Mouse (Mus musculus): Measurements from ENCODE around the gene Abhd4. TPM values are rescaled to one million over a fixed set of nuclear protein-coding genes. Genes with fewer than 3 reads are reported as not detected.

Abhd4 gene
- total RNA-seq, 1 experiment from 2014 or later, result 676 TPM

DNA sequence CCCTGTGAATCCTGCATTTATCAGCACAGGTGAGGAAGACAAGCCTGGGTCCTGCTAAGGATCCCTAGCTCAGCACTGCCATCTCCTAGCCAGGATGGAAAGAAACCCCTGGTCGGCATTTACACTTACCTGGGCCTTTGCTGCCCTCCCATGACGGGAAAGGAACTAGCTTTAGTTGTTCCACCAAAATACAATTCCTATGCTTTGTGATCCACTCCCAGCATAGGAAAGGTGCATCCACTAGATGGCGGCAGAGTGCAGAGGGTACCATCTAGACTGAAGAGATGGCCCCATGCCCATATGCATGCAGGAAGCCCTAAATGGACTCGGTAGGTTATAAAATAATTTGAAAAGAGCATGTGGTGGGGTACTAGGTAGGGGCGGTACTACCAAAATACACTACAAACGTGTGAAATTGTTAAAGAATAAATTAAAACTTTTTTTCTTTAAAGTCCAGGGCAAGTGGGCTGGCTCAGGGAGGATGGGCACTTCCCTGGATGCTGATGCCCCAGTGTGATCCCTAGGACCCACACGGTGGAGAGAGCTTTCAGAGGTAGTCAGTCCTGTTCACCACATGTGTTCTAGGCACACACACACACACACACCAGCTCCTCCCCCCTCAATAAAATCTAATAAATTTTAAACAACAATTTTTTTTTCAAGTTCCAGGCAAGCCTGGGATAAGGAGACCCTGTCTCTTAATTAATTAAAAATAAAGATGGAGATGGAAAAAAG is 14.8 kb upstream of the Abhd4 start:
- peak; percentile 88 for DNase-seq

DNA sequence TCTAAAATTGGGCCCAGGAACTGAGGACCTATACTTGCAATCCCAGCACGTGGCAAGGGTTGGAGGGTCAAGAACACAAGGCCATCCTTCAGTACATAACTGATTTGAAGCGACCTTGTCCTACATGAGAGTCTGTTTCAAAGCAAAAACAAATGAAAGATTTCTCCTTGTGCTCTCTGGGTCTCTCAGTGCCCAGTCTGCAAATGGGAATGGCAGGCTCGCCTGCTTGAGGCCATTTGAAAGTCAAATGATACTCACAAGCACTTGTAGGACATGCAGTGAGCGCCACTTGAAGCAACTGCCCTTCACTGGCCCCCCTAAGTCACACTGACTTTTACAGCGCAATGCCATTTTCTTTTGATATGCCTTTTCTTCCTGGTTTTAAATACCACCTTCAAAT is 13.4 kb upstream of the Abhd4 start:
- DNase-seq, result no peak

DNA sequence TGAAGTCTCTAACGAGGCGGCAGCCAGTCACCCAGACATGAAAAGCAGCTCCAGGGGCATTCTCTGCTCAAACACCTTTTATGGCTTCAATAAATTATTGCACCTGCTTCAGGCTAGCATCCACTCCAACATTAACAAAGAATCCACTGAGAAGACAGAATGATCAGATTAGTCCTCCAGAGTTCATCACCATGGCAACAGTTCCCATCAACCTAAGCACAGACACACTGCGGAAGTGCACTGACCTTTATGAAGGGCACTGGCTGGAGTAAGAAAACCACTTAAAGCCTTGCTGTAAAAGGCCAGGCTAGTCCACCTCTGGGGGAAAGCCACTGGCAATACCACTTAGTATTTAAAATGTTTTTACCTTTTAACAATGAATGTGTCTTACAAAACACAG is 9.8 kb upstream of the Abhd4 start:
- no peak for DNase-seq

DNA sequence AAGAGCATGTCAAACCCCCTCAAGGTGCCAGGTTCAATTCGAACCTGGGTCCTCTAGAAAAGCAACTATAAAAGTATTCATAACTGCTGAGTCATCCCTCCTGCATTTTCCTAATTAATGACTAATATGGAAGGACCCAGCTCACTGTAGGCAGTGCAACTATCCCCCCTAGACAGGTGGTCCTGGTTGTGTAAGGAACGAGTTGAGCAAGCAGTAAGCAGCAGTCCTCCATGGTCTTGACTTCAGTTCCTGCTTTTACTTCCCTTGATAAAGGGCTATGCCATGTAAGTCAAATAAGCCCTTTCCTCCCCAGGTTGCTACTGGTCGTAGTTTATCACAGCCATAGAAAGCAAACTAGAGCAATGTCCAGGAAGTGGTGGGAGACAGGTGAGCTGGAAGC is 7.8 kb upstream of the Abhd4 start:
- DNase-seq, result no peak

DNA sequence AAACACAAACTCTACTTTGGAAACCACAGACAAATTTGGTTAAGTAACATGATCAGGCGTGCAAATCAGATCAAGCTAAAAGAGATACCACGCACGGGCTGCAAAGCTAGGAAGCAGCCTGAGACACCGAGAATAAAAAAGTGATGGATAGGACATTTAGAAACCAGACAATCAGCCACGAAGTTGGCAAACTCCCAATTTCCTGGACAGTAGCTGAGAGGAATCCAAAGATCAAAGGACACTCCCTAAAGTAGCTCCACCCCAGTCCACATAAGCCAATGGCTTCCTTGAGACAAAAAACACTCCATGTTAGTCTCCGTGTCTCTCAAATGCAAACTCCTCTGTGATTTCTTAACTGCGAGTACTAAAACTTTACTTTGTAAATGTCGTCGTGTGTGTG is 4.7 kb upstream of the Abhd4 start:
- peak; percentile 40 for DNase-seq

DNA sequence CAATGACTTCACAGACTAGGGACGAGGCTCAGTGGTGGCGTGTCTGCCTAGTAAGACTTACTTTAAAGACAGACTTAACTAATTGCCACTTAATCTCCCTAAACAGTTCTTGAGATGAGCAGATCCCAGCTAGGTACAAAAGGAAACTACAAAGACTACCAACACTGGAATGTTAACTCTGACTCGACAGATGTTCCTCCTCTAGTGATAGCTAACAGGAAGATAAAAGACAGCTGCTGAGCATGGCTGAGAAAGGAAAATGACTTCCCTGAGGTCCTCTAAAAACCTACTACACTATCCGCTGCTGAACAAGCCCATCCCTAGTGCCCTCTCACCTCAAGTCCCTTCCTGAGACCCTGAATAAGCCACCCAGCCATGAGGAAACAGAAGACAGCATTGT is 3.9 kb upstream of the Abhd4 start:
- DNase-seq, result no peak

DNA sequence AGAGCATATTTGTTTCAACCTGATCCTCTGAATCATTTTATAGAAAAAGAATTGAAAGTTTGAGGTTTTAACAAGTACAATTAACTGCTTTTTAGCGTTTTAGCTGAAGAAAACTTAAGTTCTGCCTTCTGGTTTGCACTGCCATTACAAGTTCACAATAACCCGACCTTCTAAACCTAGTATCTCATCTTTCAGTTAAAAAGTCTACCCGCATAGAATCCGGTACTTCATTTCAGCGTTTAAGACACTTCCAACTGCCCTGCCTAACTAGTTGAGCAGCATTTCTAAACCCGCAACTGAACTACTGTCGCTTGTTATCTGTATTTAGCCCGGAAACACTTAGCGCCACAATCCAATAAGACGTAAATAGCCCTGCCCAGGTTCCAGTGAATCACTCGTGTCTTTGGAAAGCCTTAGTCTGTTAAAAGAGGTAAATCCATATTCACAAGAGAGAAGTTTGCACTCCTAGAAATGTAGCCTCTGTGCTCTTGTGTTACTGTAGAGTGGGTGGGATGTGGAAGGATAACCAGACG is 748 bp downstream of the Abhd4 start:
- DNase-seq, result no peak

DNA sequence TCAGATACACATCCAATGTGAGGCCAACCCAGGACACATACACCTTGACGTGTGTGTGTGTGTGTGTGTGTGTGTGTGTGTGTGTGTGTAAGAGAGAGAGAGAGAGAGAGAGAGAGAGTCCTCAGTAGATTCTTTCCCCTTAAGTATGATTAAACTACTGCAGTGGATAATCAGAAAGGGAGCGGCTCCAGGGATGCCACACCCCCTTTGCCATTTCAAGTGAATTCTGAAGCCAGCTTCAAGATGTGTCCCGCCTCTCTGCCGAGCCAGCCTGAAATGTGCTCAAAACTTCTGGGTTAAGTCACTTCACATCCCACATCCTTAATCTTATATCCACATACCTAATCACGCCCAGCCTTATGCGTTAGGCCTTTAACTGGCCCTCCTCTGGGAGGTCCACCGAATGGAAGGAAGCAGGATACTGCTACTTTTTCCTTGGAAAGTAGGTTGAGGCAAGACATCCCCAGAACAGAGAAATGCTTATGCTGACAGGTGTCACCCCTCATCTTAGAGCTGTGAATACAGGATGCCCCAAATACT is 4.2 kb downstream of the Abhd4 start:
- no peak for DNase-seq

DNA sequence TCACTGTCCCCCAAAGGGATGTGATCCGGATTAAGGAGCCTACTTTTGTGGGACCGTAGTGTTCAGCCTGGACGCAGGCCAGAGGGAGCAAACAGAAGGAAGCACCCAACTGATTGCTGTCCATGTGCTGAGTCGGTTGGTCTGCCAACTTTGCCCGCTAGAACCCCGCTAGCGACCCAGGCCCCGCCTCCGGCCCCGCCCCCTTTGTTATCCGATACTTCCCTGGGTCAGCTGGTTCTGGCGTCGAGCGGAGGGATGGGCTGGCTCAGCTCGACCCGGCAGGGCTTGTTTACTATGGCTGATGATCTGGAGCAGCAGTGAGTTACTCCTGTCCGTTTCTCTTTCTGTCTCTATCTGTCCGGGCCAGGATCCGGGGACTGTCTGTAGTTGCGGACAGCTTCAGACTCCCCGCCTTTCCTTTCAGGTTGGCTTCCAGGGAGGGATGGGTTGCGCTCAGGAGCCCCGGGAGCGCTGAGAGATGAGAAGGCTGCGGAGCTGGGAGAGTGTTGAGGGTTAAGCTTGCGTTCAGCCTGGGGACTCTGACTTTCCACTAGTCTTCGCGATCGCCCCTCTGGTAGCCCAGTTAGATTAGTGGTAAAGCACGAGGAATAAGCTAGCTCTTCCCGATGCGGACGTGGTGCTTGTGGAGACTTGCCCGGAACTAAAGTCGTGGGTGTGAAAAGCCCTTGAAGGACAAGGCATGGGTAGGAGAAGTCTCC is 5.2 kb downstream of the Abhd4 start:
- peak; percentile 99 for DNase-seq

DNA sequence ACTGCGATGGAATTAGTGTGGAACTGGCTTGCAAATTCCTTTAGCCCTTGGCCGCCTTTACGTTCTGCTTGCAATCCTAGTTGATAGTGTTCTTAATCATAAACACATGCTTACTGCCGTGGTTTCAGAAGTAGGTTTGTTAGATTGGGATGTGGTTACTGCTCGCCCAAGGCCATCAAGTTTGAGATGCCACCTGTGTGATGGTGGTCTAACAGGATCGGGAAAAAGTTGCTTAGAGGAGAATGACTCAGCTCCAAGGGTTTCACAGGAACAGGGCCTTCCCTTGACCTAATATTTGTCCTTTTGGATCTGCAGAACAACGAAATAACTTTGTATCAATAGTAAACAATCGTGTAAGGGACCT is 5.7 kb downstream of the Abhd4 start:
- no peak for DNase-seq

DNA sequence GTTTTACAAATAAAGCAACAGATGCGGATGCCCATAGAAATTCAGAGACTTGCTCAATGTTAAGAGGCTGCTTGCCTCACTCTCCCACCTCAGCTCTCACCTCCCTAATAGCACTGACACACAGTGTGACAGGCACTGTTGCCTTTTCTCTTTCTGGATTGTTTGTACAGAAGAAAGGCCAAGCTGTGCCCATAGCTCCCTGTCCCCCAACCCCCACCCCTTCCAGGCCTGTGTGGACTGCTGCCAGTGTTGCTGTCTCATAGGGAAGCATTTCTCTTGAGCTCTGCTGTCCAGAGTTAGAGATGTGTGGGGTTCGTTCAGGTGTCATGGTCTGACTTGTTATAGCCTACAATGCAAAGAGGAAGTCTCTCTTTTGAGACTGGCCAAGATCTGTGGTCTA is 6.2 kb downstream of the Abhd4 start:
- peak; percentile 71 for DNase-seq

DNA sequence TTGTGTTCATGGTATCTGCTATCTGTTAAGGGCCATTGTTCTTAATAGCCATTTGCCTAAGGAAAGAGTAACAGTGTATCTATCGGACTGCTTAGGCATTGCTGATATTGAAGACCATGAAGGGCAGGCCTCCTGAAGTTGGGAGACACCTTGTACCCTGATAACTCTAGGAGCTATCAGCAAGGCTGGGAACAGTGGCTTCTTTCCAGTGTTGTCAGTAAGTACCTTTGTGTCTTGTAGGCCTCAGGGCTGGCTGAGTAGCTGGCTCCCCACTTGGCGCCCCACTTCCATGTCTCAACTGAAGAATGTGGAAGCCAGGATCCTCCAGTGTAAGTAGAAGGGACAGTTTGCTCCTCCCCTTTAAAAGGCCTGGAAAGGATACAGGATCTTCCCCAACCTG is 7.4 kb downstream of the Abhd4 start:
- DNase-seq, result no peak

DNA sequence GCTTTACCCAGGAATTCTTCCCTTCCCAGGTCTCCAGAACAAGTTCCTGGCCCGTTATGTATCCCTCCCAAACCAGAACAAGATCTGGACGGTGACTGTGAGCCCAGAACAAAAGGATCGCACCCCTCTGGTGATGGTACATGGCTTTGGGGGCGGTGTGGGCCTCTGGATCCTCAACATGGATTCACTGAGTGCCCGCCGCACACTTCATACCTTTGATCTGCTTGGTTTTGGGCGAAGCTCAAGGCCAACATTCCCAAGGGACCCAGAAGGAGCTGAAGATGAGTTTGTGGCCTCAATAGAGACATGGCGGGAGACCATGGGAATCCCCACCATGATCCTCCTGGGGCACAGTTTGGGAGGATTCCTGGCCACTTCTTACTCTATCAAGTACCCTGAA is 8.6 kb downstream of the Abhd4 start:
- no peak for DNase-seq

DNA sequence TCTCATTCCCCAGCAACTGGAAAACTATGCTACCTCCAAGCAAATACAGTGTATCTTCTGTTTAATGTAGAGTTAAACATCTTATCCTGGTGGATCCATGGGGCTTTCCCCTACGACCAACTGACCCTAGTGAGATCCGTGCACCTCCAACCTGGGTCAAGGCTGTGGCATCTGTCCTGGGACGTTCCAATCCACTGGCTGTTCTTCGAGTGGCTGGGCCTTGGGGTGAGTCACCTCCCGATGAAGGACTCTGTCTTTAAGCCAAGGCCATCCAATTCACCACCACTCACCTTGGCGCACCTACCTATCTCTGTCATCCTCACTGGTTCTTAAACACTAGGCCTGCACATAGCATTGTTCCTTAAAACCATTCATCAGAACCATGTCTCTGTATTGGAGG is 9.1 kb downstream of the Abhd4 start:
- DNase-seq, result no peak

DNA sequence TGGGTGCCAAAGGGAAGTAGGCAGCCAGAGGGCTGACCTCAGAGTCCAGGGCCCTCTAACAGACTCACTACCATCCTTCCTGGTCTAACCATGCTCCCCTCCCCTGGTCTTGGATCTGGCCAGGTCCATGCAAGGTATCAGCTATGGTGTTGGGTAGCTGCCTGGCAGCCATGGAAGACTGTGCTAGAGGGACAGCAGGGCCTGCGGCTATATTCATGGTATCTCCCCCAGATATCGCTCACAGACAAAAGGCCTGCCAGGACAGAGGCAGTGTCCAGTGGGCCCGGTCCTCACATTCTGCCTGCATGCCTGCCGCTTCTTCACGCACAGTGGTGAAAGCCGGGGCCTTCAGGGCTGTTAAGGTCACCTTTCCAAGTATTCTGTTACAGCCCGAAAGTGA is 10.2 kb downstream of the Abhd4 start:
- no peak for DNase-seq

DNA sequence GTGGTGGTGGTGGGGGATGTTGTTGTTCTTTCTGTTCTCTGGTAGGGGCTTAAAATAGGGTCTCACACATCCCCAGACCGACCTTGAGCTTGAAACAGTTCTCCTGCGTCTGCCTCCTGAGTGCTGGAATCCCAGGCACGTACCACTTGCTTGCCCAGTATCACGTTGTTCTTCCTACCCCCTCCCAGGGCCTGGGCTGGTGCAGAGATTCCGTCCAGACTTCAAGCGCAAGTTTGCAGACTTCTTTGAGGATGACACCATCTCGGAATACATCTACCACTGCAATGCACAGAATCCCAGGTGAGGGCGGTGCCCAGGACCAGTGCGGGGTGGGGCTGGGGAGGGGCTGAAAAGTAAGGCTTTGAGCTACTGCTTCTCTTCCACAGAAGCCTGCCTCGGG is 11.1 kb downstream of the Abhd4 start:
- no peak for DNase-seq

DNA sequence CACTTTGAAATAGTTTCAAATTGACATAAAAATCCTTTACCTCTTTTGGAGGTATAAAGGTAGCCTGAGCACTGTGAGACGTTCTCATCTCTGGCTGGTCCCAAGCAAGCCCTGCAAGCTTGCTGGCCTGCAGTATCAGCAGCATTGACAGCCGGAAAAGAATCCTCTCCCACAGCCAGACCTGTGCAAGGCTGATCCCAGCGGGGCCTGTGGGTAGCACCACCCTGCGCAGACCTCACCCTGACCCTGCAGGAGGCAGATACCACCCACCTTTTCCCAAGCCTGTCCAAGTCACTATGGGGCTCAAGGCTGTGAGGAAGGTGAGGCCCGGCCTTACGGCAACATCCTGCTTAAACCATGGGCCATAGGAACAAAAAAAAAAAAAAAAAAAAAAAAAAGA is 12.0 kb downstream of the Abhd4 start:
- DNase-seq, result no peak

DNA sequence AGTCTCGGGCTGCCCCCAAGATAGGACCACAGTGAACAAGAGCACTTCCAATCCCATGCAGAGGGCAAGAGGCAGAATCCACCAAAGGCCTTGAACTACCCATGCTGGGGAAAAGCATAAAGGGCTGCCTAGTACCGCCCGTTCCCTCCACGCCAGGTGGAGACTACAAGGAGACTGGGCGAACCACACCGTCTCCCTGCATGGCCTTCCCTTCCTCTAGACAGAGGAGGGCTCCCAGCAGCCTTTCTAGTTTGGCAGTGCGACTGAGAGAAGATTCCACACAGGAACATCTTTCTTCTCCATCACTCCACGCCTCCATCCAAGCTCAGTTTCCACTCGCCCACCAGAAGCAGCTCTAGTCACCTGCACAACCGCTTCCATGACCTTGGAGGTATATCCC is 14.0 kb downstream of the Abhd4 start:
- no peak for DNase-seq

DNA sequence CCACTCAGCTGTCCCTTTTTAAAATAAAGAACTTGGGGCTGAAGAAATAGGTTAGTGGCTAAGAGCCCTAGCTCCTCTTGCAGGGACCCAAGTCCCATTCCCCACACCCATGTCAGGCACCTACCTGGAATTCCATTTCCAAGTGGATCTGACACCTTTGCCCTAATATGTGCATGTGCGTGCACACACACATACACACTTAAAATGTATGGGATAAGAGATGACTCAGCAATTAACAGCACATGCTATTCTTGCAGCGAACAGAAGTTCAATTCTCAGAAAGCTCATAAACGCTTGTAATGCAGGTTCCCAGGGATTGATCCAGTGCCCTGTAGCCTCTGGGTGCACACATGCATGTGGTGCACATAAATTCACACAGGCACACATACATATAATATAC is 15.6 kb downstream of the Abhd4 start:
- DNase-seq, result no peak

DNA sequence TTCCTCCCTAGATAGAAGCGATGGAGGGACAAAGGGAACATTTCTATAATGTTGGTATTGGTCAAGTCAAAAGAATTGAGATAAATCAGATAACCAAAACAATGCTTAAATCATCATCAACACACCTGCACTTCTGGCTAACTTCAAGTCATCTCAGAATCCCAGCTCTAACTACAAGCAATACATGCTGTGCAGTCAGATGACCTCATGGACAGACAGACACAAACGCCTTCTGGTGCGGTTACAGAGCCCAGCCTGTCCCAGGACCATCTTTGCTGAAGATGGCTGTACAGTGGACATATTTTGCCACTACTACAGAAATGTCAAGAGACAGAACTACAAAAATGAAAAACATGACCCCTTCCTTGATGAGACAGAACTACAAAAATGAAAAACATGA is 16.4 kb downstream of the Abhd4 start:
- DNase-seq, result no peak

DNA sequence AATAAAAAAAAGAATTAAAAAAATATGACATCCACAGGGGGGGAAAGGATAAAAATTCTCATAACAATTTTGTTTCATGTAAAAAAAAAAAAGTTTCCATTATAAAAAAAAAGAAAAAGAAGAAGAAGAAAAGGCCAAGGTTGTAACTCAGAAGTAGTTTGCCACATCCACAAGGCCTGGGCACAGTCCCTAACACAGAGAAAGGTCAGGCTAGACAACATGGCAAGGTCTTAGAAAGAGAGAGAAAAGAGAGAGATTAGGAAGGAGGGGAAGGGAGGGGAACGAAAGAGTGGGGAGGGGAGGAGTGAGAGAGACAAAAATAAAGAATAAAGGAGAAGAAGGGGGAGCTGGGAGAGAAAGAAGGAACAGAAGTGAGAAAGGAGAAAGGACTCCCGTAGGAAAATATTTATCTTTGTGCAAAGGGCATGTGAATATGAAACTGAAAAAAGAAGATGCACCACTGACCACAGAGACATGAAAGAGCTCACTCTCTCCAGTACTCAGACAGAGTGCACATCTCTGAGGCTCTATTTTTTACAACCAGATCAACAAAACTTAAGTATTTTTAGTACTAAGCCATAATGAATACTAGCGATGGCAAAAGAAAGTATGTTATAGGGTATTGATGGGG is 18.1 kb downstream of the Abhd4 start:
- DNase-seq, result no peak

DNA sequence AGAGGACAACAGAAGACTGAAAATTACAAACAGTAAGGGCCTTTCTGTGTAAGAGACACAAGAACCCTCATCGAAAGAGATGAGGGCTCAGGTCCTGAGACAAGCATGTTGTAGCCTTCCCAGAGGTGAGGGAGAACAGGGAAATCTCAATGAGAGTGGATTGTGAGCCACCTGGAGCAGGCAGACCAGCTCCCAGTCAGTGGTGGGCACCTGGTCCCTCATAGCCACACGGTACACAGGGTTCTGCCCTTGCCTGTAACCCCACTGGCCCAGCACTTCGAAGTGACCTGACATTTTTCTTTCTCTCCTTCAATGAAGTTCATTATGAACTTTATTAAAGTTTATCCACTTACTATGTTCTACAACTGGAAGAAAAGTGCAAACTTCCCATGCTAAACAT is 18.7 kb downstream of the Abhd4 start:
- no peak for DNase-seq

DNA sequence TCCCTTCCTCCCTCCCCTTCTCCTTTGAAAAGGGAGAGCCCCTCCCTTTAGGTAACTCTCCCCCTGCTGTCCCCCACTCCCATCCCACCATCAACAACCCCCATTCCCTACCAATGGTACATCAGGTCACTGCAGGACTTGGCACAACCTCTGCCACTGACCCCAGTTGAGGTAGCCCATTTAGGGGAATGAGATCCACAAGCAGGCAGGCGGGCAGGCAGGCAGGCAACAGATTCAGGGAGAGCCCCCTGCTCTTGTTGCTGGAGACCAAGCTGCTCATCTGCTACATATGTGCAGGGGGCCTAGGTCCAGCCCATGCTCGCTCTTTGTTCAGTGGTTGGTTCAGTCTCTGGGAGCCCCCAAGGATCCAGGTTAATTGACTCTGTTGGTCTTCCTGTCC is 22.5 kb downstream of the Abhd4 start:
- DNase-seq, result no peak

Data from adrenal gland, postnatal 25 days (tissue).